Mouse (Mus musculus) MEL (cell line): ENCODE measurements around the gene Lcn12.

Experiments
- CTCF ChIP-seq, 3 experiments: IDR thresholded peaks in 2 of 3; conservative IDR thresholded peaks in 1 of 3; 2 replicates each; pipeline ENCODE4 v1.5.1; 2011 to 2012; ENCODE audit warnings: low read length in 3 of 3, low read depth in 2 of 3, mild to moderate bottlenecking in 2 of 3, improper control_type of control experiment in 1 of 3, inconsistent platforms in 1 of 3, mixed read lengths in 1 of 3, moderate library complexity in 1 of 3; ENCODE audit not compliant: control insufficient read depth in 1 of 3, insufficient read depth in 1 of 3, poor library complexity in 1 of 3, severe bottlenecking in 1 of 3
- EP300 ChIP-seq, 2 experiments: IDR thresholded peaks; 2 replicates each; pipeline ENCODE4 v1.6.1; 2011; ENCODE audit warnings: improper control_type of control experiment in 2 of 2, low read length in 2 of 2, low read depth in 1 of 2, mild to moderate bottlenecking in 1 of 2
- JUND ChIP-seq: IDR thresholded peaks from 2 replicates; pipeline ENCODE4 v1.6.1; 2011; ENCODE audit warnings: low read depth, mild to moderate bottlenecking, improper control_type of control experiment, low read length
- ZMIZ1 ChIP-seq: IDR thresholded peaks from 2 replicates; pipeline ENCODE4 v1.6.1; 2012; ENCODE audit warnings: low read depth, mild to moderate bottlenecking, inconsistent platforms, low read length, improper control_type of control experiment, moderate library complexity
- ZNF384 ChIP-seq: IDR thresholded peaks from 2 replicates; pipeline ENCODE4 v1.6.1; 2012; ENCODE audit warnings: low read depth, mild to moderate bottlenecking, inconsistent platforms, low read length, improper control_type of control experiment

GRCm38 (mm10) chr2:25465816-25466635 is 27.7 kb downstream of the Lcn12 start:
- no peak for TF ChIP-seq CTCF (IDR thresholded peaks at IDR 0.05 in 2 of 3, conservative IDR thresholded peaks at IDR 0.05 in 1 of 3; ENCODE audit: control insufficient read depth in 1 of 3, insufficient read depth in 1 of 3, low read depth in 2 of 3, low read length in 3 of 3, poor library complexity in 1 of 3, severe bottlenecking in 1 of 3)
- no peak for TF ChIP-seq ZNF384
- TF ChIP-seq ZMIZ1: no peak
- TF ChIP-seq JUND: no peak
- TF ChIP-seq EP300 (IDR thresholded peaks at IDR 0.05; ENCODE audit: low read depth in 1 of 2, low read length in 2 of 2): no peak
